Comparison of ENCODE assay signal across 8 mouse cellular contexts in genomic region chr2:131351968-131352746, GRCm38 (mm10). TPM values are rescaled to one million over a fixed set of nuclear protein-coding genes. Genes with fewer than 3 reads are reported as not detected.
DNase-seq lines count a peak whose midpoint lies in the region; ATAC-seq lines count a peak whose summit lies in the region.

No protein-coding gene starts in this region.

- WGBS in lung, embryonic 15.5 days: 1% methylated on average over 51 of the region's 51 CpGs
- WGBS in forebrain, embryonic 10.5 days: under 1% methylated on average over 50 of the region's 51 CpGs
- under 1% methylated on average over 49 of the region's 51 CpGs for WGBS in limb, embryonic 15.5 days
- under 1% methylated on average over 47 of the region's 51 CpGs for WGBS in neural tube, embryonic 15.5 days

- H3K4me3 ChIP-seq in lung, embryonic 15.5 days: peak overlapping the region; percentile 96
- H3K4me3 ChIP-seq in forebrain, embryonic 10.5 days: peak overlapping the region; percentile 91
- peak overlapping the region; percentile 98 for H3K4me3 ChIP-seq in limb, embryonic 15.5 days
- peak overlapping the region; percentile 98 for H3K4me3 ChIP-seq in neural tube, embryonic 15.5 days (replicated peaks)

- H3K9ac ChIP-seq in lung, embryonic 15.5 days: peak overlapping the region; percentile 94
- peak overlapping the region; percentile 93 for H3K9ac ChIP-seq in limb, embryonic 15.5 days
- H3K9ac ChIP-seq in neural tube, embryonic 15.5 days (replicated peaks): peak overlapping the region; percentile 100

- no peaks in the 10 kb centered on the region for H3K27me3 ChIP-seq in lung, embryonic 15.5 days
- no peaks in the 10 kb centered on the region for H3K27me3 ChIP-seq in forebrain, embryonic 10.5 days (ENCODE audit: poor library complexity, severe bottlenecking)
- no peaks in the 10 kb centered on the region for H3K27me3 ChIP-seq in limb, embryonic 15.5 days
- H3K27me3 ChIP-seq in neural tube, embryonic 15.5 days (replicated peaks): no peaks in the 10 kb centered on the region

- no peaks in the 10 kb centered on the region for H3K36me3 ChIP-seq in lung, embryonic 15.5 days
- no peaks in the 10 kb centered on the region for H3K36me3 ChIP-seq in forebrain, embryonic 10.5 days (replicated peaks)
- H3K36me3 ChIP-seq in limb, embryonic 15.5 days: no peaks in the 10 kb centered on the region
- no peaks in the 10 kb centered on the region for H3K36me3 ChIP-seq in neural tube, embryonic 15.5 days

- no peaks in the 10 kb centered on the region for H3K9me3 ChIP-seq in lung, embryonic 15.5 days
- H3K9me3 ChIP-seq in forebrain, embryonic 10.5 days: no peaks in the 10 kb centered on the region
- H3K9me3 ChIP-seq in limb, embryonic 15.5 days: no peaks in the 10 kb centered on the region
- H3K9me3 ChIP-seq in neural tube, embryonic 15.5 days (replicated peaks): no peaks in the 10 kb centered on the region

- ATAC-seq in lung, embryonic 15.5 days (ENCODE audit: borderline replicate concordance, extremely low read depth, low FRiP score, low TSS enrichment): no peak; the same call in none of the 2 replicates
- peak; percentile 78 for ATAC-seq in limb, embryonic 15.5 days (ENCODE audit: insufficient number of reproducible peaks, low FRiP score, low TSS enrichment, low read depth)
- peak; percentile 81 for ATAC-seq in neural tube, embryonic 15.5 days (ENCODE audit: low FRiP score)

- H3K4me2 ChIP-seq in lung, embryonic 15.5 days: peak overlapping the region; percentile 73
- H3K4me2 ChIP-seq in limb, embryonic 15.5 days: peak overlapping the region; percentile 81
- H3K4me2 ChIP-seq in neural tube, embryonic 15.5 days: peak overlapping the region; percentile 69

- H3K27ac ChIP-seq in lung, embryonic 15.5 days: peak overlapping the region; percentile 85
- H3K27ac ChIP-seq in forebrain, embryonic 10.5 days: peak overlapping the region; percentile 93
- peak overlapping the region; percentile 92 for H3K27ac ChIP-seq in limb, embryonic 15.5 days
- peak overlapping the region; percentile 98 for H3K27ac ChIP-seq in neural tube, embryonic 15.5 days (replicated peaks)

- peak; percentile 76 for DNase-seq in adrenal gland, postnatal 14 days
- DNase-seq in adrenal gland, adult 8-10 months: no peak
- no peak for DNase-seq in lung, adult 18-20 months
- DNase-seq in forebrain, embryonic 10.5 days (ENCODE audit: extremely low spot score, low spot score): no peak
- no peak for DNase-seq in cerebellum, adult 11 months

- peaks cover 15% of the 10 kb centered on the region for H3K4me1 ChIP-seq in lung, embryonic 15.5 days
- H3K4me1 ChIP-seq in forebrain, embryonic 10.5 days: peaks cover 32% of the 10 kb centered on the region
- H3K4me1 ChIP-seq in limb, embryonic 15.5 days: peaks cover 13% of the 10 kb centered on the region
- H3K4me1 ChIP-seq in neural tube, embryonic 15.5 days: peaks cover 24% of the 10 kb centered on the region

RNA-seq across cellular contexts. Expression of gene Rnf24, which starts 0.5 kb away (rescaled TPM):
- 6.6 and 10.2 TPM in 2 replicates for total RNA-seq in adrenal gland, postnatal 14 days (2021)
- total RNA-seq in adrenal gland, adult 8-10 months (2022): 10 to 100 TPM in 2 of 4 experiments, 1 to 10 TPM in 2; 6.2 to 16.7 (median 11.0) TPM
- 4.4 and 5.2 TPM in 2 replicates for polyA plus RNA-seq in lung, embryonic 15.5 days (2015; fragmentation: Nextera tagmentation; extraction: Ambion mirVana)
- polyA plus RNA-seq in forebrain, embryonic 10.5 days (2016; fragmentation: Nextera tagmentation; extraction: Ambion mirVana): 7.5 and 7.7 TPM in 2 replicates
- polyA plus RNA-seq in limb, embryonic 15.5 days (2015; fragmentation: Nextera tagmentation; extraction: Ambion mirVana): 7.3 and 7.5 TPM in 2 replicates
- polyA plus RNA-seq in neural tube, embryonic 15.5 days (2015; fragmentation: Nextera tagmentation; extraction: Ambion mirVana): 13.2 and 14.9 TPM in 2 replicates
